Mouse (Mus musculus) megakaryocyte, embryonic 14.5 days (primary cell): ENCODE data around the gene Tvp23a.

Experiments
- FLI1 ChIP-seq: IDR thresholded peaks from 2 replicates; pipeline ENCODE4 v1.6.1; 2012; ENCODE audit warnings: low read length, inconsistent platforms, mixed read lengths
- GATA1 ChIP-seq: IDR thresholded peaks from 3 replicates; pipeline ENCODE4 v1.6.1; 2012; ENCODE audit warnings: mixed read lengths, low read length, inconsistent platforms, borderline replicate concordance

DNA sequence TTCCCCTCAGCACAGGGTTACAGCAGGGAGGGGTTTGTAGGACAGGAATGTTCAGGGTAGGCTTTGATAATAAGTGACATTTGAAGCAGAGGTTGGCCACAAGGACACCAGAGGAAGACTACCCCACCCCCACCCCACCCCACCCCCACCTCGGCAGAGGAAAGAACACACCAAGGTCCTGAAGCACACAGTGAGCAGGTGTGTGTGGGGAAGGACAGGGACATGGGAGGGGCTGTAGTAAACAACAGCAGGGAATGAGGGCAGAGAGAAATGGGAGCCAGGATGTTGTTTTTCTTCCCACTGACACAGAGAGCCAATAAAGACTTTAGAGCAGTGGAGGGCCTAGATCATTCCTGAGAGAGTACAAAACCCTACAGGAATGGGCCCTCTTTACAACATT is 69.9 kb downstream of the Tvp23a start:
- TF ChIP-seq GATA1 (no peak), FLI1 (no peak)
